Mouse (Mus musculus): Measurements from ENCODE around the gene Asic2.

Gene Asic2

GRCm38 (mm10) chr11:81515754-81516153, 452.5 kb downstream of the Asic2 start:
- DNase-seq (ENCODE audit: low spot score) = no peak

GRCm38 (mm10) chr11:81512434-81512833, 455.8 kb downstream of the Asic2 start:
- DNase-seq (ENCODE audit: low spot score) = peak; percentile 34

GRCm38 (mm10) chr11:81511401-81511800, 456.9 kb downstream of the Asic2 start:
- no peak for DNase-seq (ENCODE audit: low spot score)

- DNase-seq (ENCODE audit: low spot score) = no peak
Observed at GRCm38 (mm10) chr11:81508385-81509233, 459.6 kb downstream of the Asic2 start.

- no peak for DNase-seq (ENCODE audit: low spot score)
Observed at GRCm38 (mm10) chr11:81504791-81505430, 463.3 kb downstream of the Asic2 start.

- DNase-seq (ENCODE audit: low spot score) = no peak
Observed at GRCm38 (mm10) chr11:81501473-81502246, 466.6 kb downstream of the Asic2 start.

- no peak for DNase-seq (ENCODE audit: low spot score)
Observed at GRCm38 (mm10) chr11:81498990-81499389, 469.3 kb downstream of the Asic2 start.

- DNase-seq (ENCODE audit: low spot score) = no peak
Observed at GRCm38 (mm10) chr11:81497652-81498391, 470.4 kb downstream of the Asic2 start.

GRCm38 (mm10) chr11:81496446-81496845, 471.8 kb downstream of the Asic2 start:
- no peak for DNase-seq (ENCODE audit: low spot score)

GRCm38 (mm10) chr11:81492351-81492750, 475.9 kb downstream of the Asic2 start:
- peak; percentile 55 for DNase-seq (ENCODE audit: low spot score)

GRCm38 (mm10) chr11:81489144-81489735, 479.0 kb downstream of the Asic2 start:
- no peak for DNase-seq (ENCODE audit: low spot score)

GRCm38 (mm10) chr11:81488681-81489080, 479.6 kb downstream of the Asic2 start:
- DNase-seq (ENCODE audit: low spot score) = no peak

- DNase-seq (ENCODE audit: low spot score) = no peak
Observed at GRCm38 (mm10) chr11:81486265-81486940, 481.9 kb downstream of the Asic2 start.

GRCm38 (mm10) chr11:81481198-81481597, 487.1 kb downstream of the Asic2 start:
- DNase-seq (ENCODE audit: low spot score) = no peak

GRCm38 (mm10) chr11:81476231-81476630, 492.0 kb downstream of the Asic2 start:
- no peak for DNase-seq (ENCODE audit: low spot score)

GRCm38 (mm10) chr11:81474121-81474520, 494.1 kb downstream of the Asic2 start:
- DNase-seq (ENCODE audit: low spot score) = no peak

- no peak for DNase-seq (ENCODE audit: low spot score)
Observed at GRCm38 (mm10) chr11:81462199-81462598, 506.1 kb downstream of the Asic2 start.

- no peak for DNase-seq (ENCODE audit: low spot score)
Observed at GRCm38 (mm10) chr11:81461748-81462147, 506.5 kb downstream of the Asic2 start.

- no peak for DNase-seq (ENCODE audit: low spot score)
Observed at GRCm38 (mm10) chr11:81454921-81455320, 513.3 kb downstream of the Asic2 start.

- no peak for DNase-seq (ENCODE audit: low spot score)
Observed at GRCm38 (mm10) chr11:81454111-81454510, 514.1 kb downstream of the Asic2 start.

- DNase-seq (ENCODE audit: low spot score) = peak; percentile 8
Observed at GRCm38 (mm10) chr11:81449271-81449705, 519.0 kb downstream of the Asic2 start.
